Mouse (Mus musculus) natural killer cell, adult 2 months (primary cell): ENCODE data around the gene Cyb5r2.

Experiments used
- DNase-seq, 2 experiments: peaks; one replicate each; pipeline ENCODE4 v3.0.0; 2022; ENCODE audit warnings: low spot score in 2 of 2

Gene Cyb5r2

GRCm38 (mm10) chr7:107757308-107758151, at the start of gene Cyb5r2:
Cyb5r2 (minus strand) TSS chr7:107758032.
- no peak for DNase-seq

- DNase-seq = no peak
Observed at GRCm38 (mm10) chr7:107802138-107802537, 44.3 kb upstream of the Cyb5r2 start.

- no peak for DNase-seq
Observed at GRCm38 (mm10) chr7:107801108-107801507, 43.3 kb upstream of the Cyb5r2 start, which contains the start of gene Ovch2. Ovch2 (minus strand) TSS chr7:107801208.

GRCm38 (mm10) chr7:107796500-107796899, 38.7 kb upstream of the Cyb5r2 start:
- DNase-seq = no peak

GRCm38 (mm10) chr7:107787977-107788620, 30.3 kb upstream of the Cyb5r2 start:
- DNase-seq = no peak

- no peak for DNase-seq
Observed at GRCm38 (mm10) chr7:107779611-107780010, 21.8 kb upstream of the Cyb5r2 start.

GRCm38 (mm10) chr7:107778216-107778615, 20.4 kb upstream of the Cyb5r2 start:
- DNase-seq = no peak

- DNase-seq = no peak
Observed at GRCm38 (mm10) chr7:107770812-107771211, 13.0 kb upstream of the Cyb5r2 start.

GRCm38 (mm10) chr7:107756748-107757147, 1.1 kb downstream of the Cyb5r2 start:
- DNase-seq = no peak

GRCm38 (mm10) chr7:107755905-107756304, 1.9 kb downstream of the Cyb5r2 start:
- no peak for DNase-seq

GRCm38 (mm10) chr7:107752031-107752520, 5.8 kb downstream of the Cyb5r2 start:
- DNase-seq = no peak

GRCm38 (mm10) chr7:107749721-107750120, 8.1 kb downstream of the Cyb5r2 start:
- DNase-seq = no peak

GRCm38 (mm10) chr7:107749270-107749669, 8.6 kb downstream of the Cyb5r2 start:
- DNase-seq = no peak

GRCm38 (mm10) chr7:107747954-107748353, 9.9 kb downstream of the Cyb5r2 start:
- DNase-seq = peak; percentile 40 to 60

GRCm38 (mm10) chr7:107747476-107747875, 10.4 kb downstream of the Cyb5r2 start:
- no peak for DNase-seq

GRCm38 (mm10) chr7:107746036-107746435, 11.8 kb downstream of the Cyb5r2 start:
- peak in 1 of 2 experiments; percentile 8 for DNase-seq

GRCm38 (mm10) chr7:107745111-107745510, 12.7 kb downstream of the Cyb5r2 start:
- no peak for DNase-seq

GRCm38 (mm10) chr7:107744454-107744853, 13.4 kb downstream of the Cyb5r2 start:
- DNase-seq = no peak

GRCm38 (mm10) chr7:107742963-107743465, 14.8 kb downstream of the Cyb5r2 start:
- no peak for DNase-seq

GRCm38 (mm10) chr7:107738726-107739125, 19.1 kb downstream of the Cyb5r2 start:
- no peak for DNase-seq

- DNase-seq = no peak
Observed at GRCm38 (mm10) chr7:107733162-107733561, 24.7 kb downstream of the Cyb5r2 start.

GRCm38 (mm10) chr7:107730587-107730986, 27.2 kb downstream of the Cyb5r2 start:
- no peak for DNase-seq

- DNase-seq = no peak
Observed at GRCm38 (mm10) chr7:107727538-107727937, 30.3 kb downstream of the Cyb5r2 start.
